Mouse (Mus musculus) liver, embryonic 14.5 days (tissue): Measurements from ENCODE around the gene Dmrtc1b. TPM values are rescaled to one million over a fixed set of nuclear protein-coding genes. Genes with fewer than 3 reads are reported as not detected.

ENCODE experiments used
- polyA plus RNA-seq, 2 experiments: library from polyadenylated mRNA; depleted of rRNA in 1 of 2; stranded (reverse) in 1 of 2; unstranded in 1 of 2; fragments of >200 nt; fragmentation: Nextera tagmentation in 1 of 2; extraction: Ambion mirVana in 1 of 2; gene quantifications; 2 replicates each; pipeline versions ENCODE4 v1.2.1 to v1.2.3; 2012 to 2014

Gene Dmrtc1b
- polyA plus RNA-seq, 2 experiments = not detected

Other genes starting within 250 kb of the Dmrtc1b start
- 1.3 and 2.3 TPM in 2 replicates for gene Hdac8, start 202.5 kb upstream of the Dmrtc1b start, polyA plus RNA-seq (2012; rRNA removed)
- 0.43 and 0.92 TPM in 2 replicates for gene Hdac8, start 202.5 kb upstream of the Dmrtc1b start, polyA plus RNA-seq (2014; fragmentation: Nextera tagmentation; extraction: Ambion mirVana)
- 0.65 and 0.84 TPM in 2 replicates for gene Phka1, start 63.6 kb upstream of the Dmrtc1b start, polyA plus RNA-seq (2012; rRNA removed)
- 0.57 and 0.72 TPM in 2 replicates for gene Phka1, start 63.6 kb upstream of the Dmrtc1b start, polyA plus RNA-seq (2014; fragmentation: Nextera tagmentation; extraction: Ambion mirVana)
- gene Gm3880, start 20.9 kb upstream of the Dmrtc1b start, polyA plus RNA-seq (2012; rRNA removed) = not detected in 2 replicates
- not detected in 2 replicates for gene Gm3880, start 20.9 kb upstream of the Dmrtc1b start, polyA plus RNA-seq (2014; fragmentation: Nextera tagmentation; extraction: Ambion mirVana)
- gene Gm9112, start 230 bp upstream of the Dmrtc1b start, polyA plus RNA-seq (2012; rRNA removed) = not detected in 2 replicates
- not detected in 2 replicates for gene Gm9112, start 230 bp upstream of the Dmrtc1b start, polyA plus RNA-seq (2014; fragmentation: Nextera tagmentation; extraction: Ambion mirVana)
- gene Dmrtc1c1, start 95.1 kb downstream of the Dmrtc1b start, polyA plus RNA-seq (2012; rRNA removed) = not detected in 2 replicates
- gene Dmrtc1c1, start 95.1 kb downstream of the Dmrtc1b start, polyA plus RNA-seq (2014; fragmentation: Nextera tagmentation; extraction: Ambion mirVana) = not detected in 2 replicates
- not detected in 2 replicates for gene Dmrtc1c2, start 146.8 kb downstream of the Dmrtc1b start, polyA plus RNA-seq (2012; rRNA removed)
- gene Dmrtc1c2, start 146.8 kb downstream of the Dmrtc1b start, polyA plus RNA-seq (2014; fragmentation: Nextera tagmentation; extraction: Ambion mirVana) = not detected in 2 replicates
- not detected in 2 replicates for gene 1700031F05Rik, start 160.1 kb downstream of the Dmrtc1b start, polyA plus RNA-seq (2012; rRNA removed)
- gene 1700031F05Rik, start 160.1 kb downstream of the Dmrtc1b start, polyA plus RNA-seq (2014; fragmentation: Nextera tagmentation; extraction: Ambion mirVana) = not detected in 2 replicates
- not detected in 2 replicates for gene Dmrtc1a, start 200.8 kb downstream of the Dmrtc1b start, polyA plus RNA-seq (2012; rRNA removed)
- 0.13 TPM in 1 of 2 replicates, not detected in the other for gene Dmrtc1a, start 200.8 kb downstream of the Dmrtc1b start, polyA plus RNA-seq (2014; fragmentation: Nextera tagmentation; extraction: Ambion mirVana)
- gene 1700011M02Rik, start 201.0 kb downstream of the Dmrtc1b start, polyA plus RNA-seq (2012; rRNA removed) = not detected in 2 replicates
- gene 1700011M02Rik, start 201.0 kb downstream of the Dmrtc1b start, polyA plus RNA-seq (2014; fragmentation: Nextera tagmentation; extraction: Ambion mirVana) = not detected in 2 replicates
- not detected in 2 replicates for gene 1700018G05Rik, start 220.5 kb downstream of the Dmrtc1b start, polyA plus RNA-seq (2012; rRNA removed)
- gene 1700018G05Rik, start 220.5 kb downstream of the Dmrtc1b start, polyA plus RNA-seq (2014; fragmentation: Nextera tagmentation; extraction: Ambion mirVana) = not detected in 2 replicates